Mouse (Mus musculus) layer of hippocampus, postnatal 36 days (tissue): Measurements from ENCODE around the gene Gan. TPM values are rescaled to one million over a fixed set of nuclear protein-coding genes. Genes with fewer than 3 reads are reported as not detected.

Experiments
- DNase-seq, 2 experiments: peaks; one replicate each; pipeline ENCODE4 v3.0.0; 2022
- total RNA-seq, 2 experiments: library from RNA; stranded (reverse); gene quantifications; 2 replicates each; pipeline ENCODE4 v1.2.3; 2021

Gan gene
- total RNA-seq, 2 experiments from 2014 or later: 18.2 to 18.7 TPM

- peak; percentile 96 for DNase-seq
Observed at GRCm38 (mm10) chr8:117157769-117158091, 205 bp upstream of the Gan start.

- DNase-seq: no peak
Observed at GRCm38 (mm10) chr8:117159031-117159430, 1.1 kb downstream of the Gan start.

GRCm38 (mm10) chr8:117164912-117165311 is 7.0 kb downstream of the Gan start:
- no peak for DNase-seq

- no peak for DNase-seq
Observed at GRCm38 (mm10) chr8:117165542-117165941, 7.6 kb downstream of the Gan start.

- DNase-seq: no peak
Observed at GRCm38 (mm10) chr8:117166515-117166914, 8.6 kb downstream of the Gan start.

GRCm38 (mm10) chr8:117167243-117167883 is 9.4 kb downstream of the Gan start:
- DNase-seq: no peak

- no peak for DNase-seq
Observed at GRCm38 (mm10) chr8:117168378-117168777, 10.4 kb downstream of the Gan start.

GRCm38 (mm10) chr8:117171826-117172225 is 13.9 kb downstream of the Gan start:
- no peak for DNase-seq

- no peak for DNase-seq
Observed at GRCm38 (mm10) chr8:117172904-117173303, 15.0 kb downstream of the Gan start.

GRCm38 (mm10) chr8:117173690-117174089 is 15.8 kb downstream of the Gan start:
- DNase-seq: no peak

- DNase-seq: no peak
Observed at GRCm38 (mm10) chr8:117174536-117174935, 16.6 kb downstream of the Gan start.

- no peak for DNase-seq
Observed at GRCm38 (mm10) chr8:117176308-117176707, 18.4 kb downstream of the Gan start.

- DNase-seq: no peak
Observed at GRCm38 (mm10) chr8:117177236-117177635, 19.3 kb downstream of the Gan start.

GRCm38 (mm10) chr8:117178039-117178438 is 20.1 kb downstream of the Gan start:
- no peak for DNase-seq

- DNase-seq: no peak
Observed at GRCm38 (mm10) chr8:117178676-117179075, 20.7 kb downstream of the Gan start.

- DNase-seq: no peak
Observed at GRCm38 (mm10) chr8:117182746-117183145, 24.8 kb downstream of the Gan start.

GRCm38 (mm10) chr8:117183664-117184377 is 25.9 kb downstream of the Gan start:
- DNase-seq: no peak

- DNase-seq: no peak
Observed at GRCm38 (mm10) chr8:117194355-117194754, 36.4 kb downstream of the Gan start.

- no peak for DNase-seq
Observed at GRCm38 (mm10) chr8:117196593-117196992, 38.7 kb downstream of the Gan start.

- DNase-seq: no peak
Observed at GRCm38 (mm10) chr8:117197551-117197950, 39.6 kb downstream of the Gan start.

- peak; percentile 62 for DNase-seq
Observed at GRCm38 (mm10) chr8:117198141-117198935, 40.4 kb downstream of the Gan start.

- no peak for DNase-seq
Observed at GRCm38 (mm10) chr8:117199658-117200057, 41.7 kb downstream of the Gan start.

- no peak for DNase-seq
Observed at GRCm38 (mm10) chr8:117200346-117200745, 42.4 kb downstream of the Gan start.

GRCm38 (mm10) chr8:117200803-117201202 is 42.9 kb downstream of the Gan start:
- DNase-seq: no peak
